Mouse (Mus musculus): ENCODE measurements around the gene Serinc5. TPM values are rescaled to one million over a fixed set of nuclear protein-coding genes. Genes with fewer than 3 reads are reported as not detected.

Gene Serinc5
- total RNA-seq, 2 experiments from 2014 or later, result 71.8 to 73.6 TPM

- DNase-seq, result peak; percentile 91 to 93
Observed at GRCm38 (mm10) chr13:92751726-92752565, 141.1 kb downstream of the Serinc5 start.

GRCm38 (mm10) chr13:92753676-92754075 is 142.8 kb downstream of the Serinc5 start:
- no peak for DNase-seq

- DNase-seq, result no peak
Observed at GRCm38 (mm10) chr13:92755036-92755435, 144.1 kb downstream of the Serinc5 start.

- DNase-seq, result no peak
Observed at GRCm38 (mm10) chr13:92757972-92758585, 147.2 kb downstream of the Serinc5 start.

- no peak for DNase-seq
Observed at GRCm38 (mm10) chr13:92759096-92759495, 148.2 kb downstream of the Serinc5 start.

- DNase-seq, result peak; percentile 36 to 42
Observed at GRCm38 (mm10) chr13:92760519-92760918, 149.6 kb downstream of the Serinc5 start.

Other genes starting within 250 kb of the Serinc5 start
- gene Ankrd34b, start 185.2 kb upstream of the Serinc5 start, total RNA-seq (2021), result 10 to 100 TPM; 12.8 to 14.2 TPM
- gene Fam151b, start 127.1 kb upstream of the Serinc5 start, total RNA-seq (2021), result 10 to 100 TPM in 1 of 2 experiments, 1 to 10 TPM in 1; 9.3 to 10.6 TPM
- gene Zfyve16, start 80.2 kb upstream of the Serinc5 start, total RNA-seq (2021), result 10 to 100 TPM; 17.4 to 18.7 TPM
- not detected for gene Spz1, start 34.9 kb upstream of the Serinc5 start, total RNA-seq (2021)
- gene Thbs4, start 183.7 kb downstream of the Serinc5 start, total RNA-seq (2021), result 10 to 100 TPM; 17.3 to 21.4 TPM
- 10 to 100 TPM; 27.5 to 36.7 TPM for gene Mtx3, start 233.7 kb downstream of the Serinc5 start, total RNA-seq (2021)